Mouse (Mus musculus) ES-Bruce4 (cell line): ENCODE results near the gene Cfdp1. TPM values are rescaled to one million over a fixed set of nuclear protein-coding genes. Genes with fewer than 3 reads are reported as not detected.

Experiments used
- H3K27ac ChIP-seq: 2 replicates; pipeline ENCODE4 v1.5.1; 2012; ENCODE audit warnings: low read length, inconsistent platforms; ENCODE audit not compliant: insufficient read depth
- H3K27me3 ChIP-seq: 2 replicates; pipeline ENCODE4 v1.6.1; 2012; ENCODE audit warnings: mild to moderate bottlenecking, low read length, inconsistent platforms; ENCODE audit not compliant: control insufficient read depth, poor library complexity, insufficient read depth, severe bottlenecking
- H3K36me3 ChIP-seq: 2 replicates; pipeline ENCODE4 v1.6.1; 2012; ENCODE audit warnings: inconsistent platforms, mild to moderate bottlenecking, low read length, moderate library complexity; ENCODE audit not compliant: control insufficient read depth, poor library complexity, insufficient read depth, severe bottlenecking
- H3K4me1 ChIP-seq: one replicate; pipeline ENCODE4 v1.8.1; 2011; ENCODE audit warnings: low read length; ENCODE audit not compliant: control insufficient read depth, insufficient read depth
- H3K4me3 ChIP-seq: 2 replicates; pipeline ENCODE4 v1.5.1; 2011; ENCODE audit warnings: low read depth, mild to moderate bottlenecking, low read length
- H3K9ac ChIP-seq: 2 replicates; pipeline ENCODE4 v1.6.1; 2012; ENCODE audit warnings: low read depth, mild to moderate bottlenecking, inconsistent platforms; ENCODE audit not compliant: poor library complexity, severe bottlenecking
- H3K9me3 ChIP-seq: replicated peaks from 2 replicates; pipeline ENCODE4 v1.6.1; 2012; ENCODE audit warnings: mild to moderate bottlenecking, low read length, inconsistent platforms; ENCODE audit not compliant: control insufficient read depth, poor library complexity, insufficient read depth, severe bottlenecking
- CTCF ChIP-seq: IDR thresholded peaks from one replicate; pipeline ENCODE4 v1.8.1; 2011; ENCODE audit warnings: low read depth, low read length
- EP300 ChIP-seq: IDR thresholded peaks from 2 replicates; pipeline ENCODE4 v1.6.1; 2011; ENCODE audit warnings: low read depth, low read length; ENCODE audit not compliant: insufficient read depth
- POLR2A ChIP-seq: IDR thresholded peaks from one replicate; pipeline ENCODE4 v1.8.1; 2011; ENCODE audit warnings: low read length; ENCODE audit not compliant: insufficient read depth
- polyA plus RNA-seq: library from polyadenylated mRNA; stranded (reverse); fragments of >200 nt; gene quantifications from 2 replicates; pipeline ENCODE4 v1.2.4, GENCODE M21; 2011; ENCODE audit warnings: low read depth; ENCODE audit not compliant: missing spikeins, insufficient read depth, insufficient read length

Cfdp1 gene
- 261 and 265 TPM in 2 replicates for polyA plus RNA-seq

GRCm38 (mm10) chr8:111853861-111854501, at the start of gene Cfdp1:
Gene Cfdp1, minus strand, starts transcription at chr8:111854291.
- H3K36me3 ChIP-seq = peaks cover 13% of the 10 kb centered on the region
- H3K9ac ChIP-seq = peak within 1 kb of the TSS; percentile 64
- TF ChIP-seq POLR2A = no peak
- no peak for TF ChIP-seq EP300
- no peaks in the 10 kb centered on the region for H3K27me3 ChIP-seq
- no peaks in the 10 kb centered on the region for H3K4me1 ChIP-seq
- peak within 1 kb of the TSS; percentile 74 for H3K4me3 ChIP-seq
- peak within 1 kb of the TSS; percentile 66 for H3K27ac ChIP-seq
- H3K9me3 ChIP-seq = no peaks in the 10 kb centered on the region

- Histone ChIP-seq H3K27ac (no peak overlapping the region), H3K4me3 (no peak overlapping the region), H3K9ac (no peak overlapping the region), H3K9me3 (no peaks in the 10 kb centered on the region), H3K4me1 (no peaks in the 10 kb centered on the region), H3K27me3 (no peaks in the 10 kb centered on the region), H3K36me3 (no peaks in the 10 kb centered on the region)
- TF ChIP-seq CTCF = no peak
These were observed 48.0 kb upstream of the Cfdp1 start for GRCm38 (mm10) chr8:111902080-111902479.

DNA sequence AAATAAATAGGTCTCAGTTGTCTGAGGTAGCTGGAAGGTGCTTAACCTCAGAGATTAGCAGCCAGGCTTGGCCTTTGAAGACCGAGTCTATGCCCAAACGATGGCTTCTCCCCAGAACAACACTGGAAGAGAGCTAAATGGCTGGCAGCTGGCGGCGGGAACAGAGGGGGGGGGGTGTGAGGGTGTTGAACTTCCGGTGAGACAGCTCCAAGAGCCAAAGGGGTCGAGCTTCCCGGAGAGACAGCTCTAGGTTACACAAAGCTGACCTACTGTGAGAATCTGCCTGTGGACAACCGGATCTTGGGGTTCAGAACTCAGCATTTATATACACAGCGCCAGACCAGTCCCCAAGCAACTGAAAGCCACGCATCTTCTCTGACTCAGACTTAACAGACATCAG, 44.5 kb upstream of the Cfdp1 start:
- Histone ChIP-seq H3K36me3 (no peaks in the 10 kb centered on the region), H3K27me3 (no peaks in the 10 kb centered on the region), H3K9ac (peak overlapping the region; percentile 20), H3K27ac (peak overlapping the region; percentile 67), H3K4me3 (no peak overlapping the region), H3K4me1 (no peaks in the 10 kb centered on the region), H3K9me3 (no peaks in the 10 kb centered on the region)
- TF ChIP-seq CTCF (no peak), EP300 (no peak), POLR2A (no peak)

GRCm38 (mm10) chr8:111894955-111895354, 40.9 kb upstream of the Cfdp1 start:
- H3K9ac ChIP-seq = no peak overlapping the region
- H3K27me3 ChIP-seq = no peaks in the 10 kb centered on the region
- TF ChIP-seq CTCF (peak; percentile 70), EP300 (no peak), POLR2A (no peak)
- H3K36me3 ChIP-seq = no peaks in the 10 kb centered on the region
- H3K4me3 ChIP-seq = no peak overlapping the region
- no peaks in the 10 kb centered on the region for H3K4me1 ChIP-seq
- no peak overlapping the region for H3K27ac ChIP-seq
- no peaks in the 10 kb centered on the region for H3K9me3 ChIP-seq

DNA sequence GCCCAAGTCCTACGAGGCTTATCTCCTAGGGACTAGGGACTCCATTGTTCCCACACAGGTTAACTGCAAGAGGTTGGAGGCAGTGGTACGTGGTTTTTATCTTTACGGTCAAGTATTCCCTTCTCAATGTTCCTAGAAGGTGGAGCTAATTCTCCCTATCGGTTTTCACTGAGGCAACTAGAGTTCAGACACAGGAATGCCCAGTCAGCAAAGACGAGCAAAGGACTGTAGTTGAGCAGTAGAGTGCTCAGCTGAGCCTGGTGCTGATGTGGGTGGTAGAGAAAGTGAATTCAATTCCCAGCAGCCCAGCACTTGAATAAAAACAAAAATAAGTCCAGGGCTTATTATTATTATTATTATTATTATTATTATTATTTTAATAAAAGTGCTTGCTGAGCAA, 38.5 kb upstream of the Cfdp1 start:
- H3K4me3 ChIP-seq = no peak overlapping the region
- H3K27ac ChIP-seq = peak overlapping the region; percentile 26
- H3K27me3 ChIP-seq = no peaks in the 10 kb centered on the region
- no peaks in the 10 kb centered on the region for H3K9me3 ChIP-seq
- TF ChIP-seq POLR2A (no peak), EP300 (no peak), CTCF (no peak)
- H3K9ac ChIP-seq = no peak overlapping the region
- no peaks in the 10 kb centered on the region for H3K4me1 ChIP-seq
- no peaks in the 10 kb centered on the region for H3K36me3 ChIP-seq

GRCm38 (mm10) chr8:111891983-111892382, 37.9 kb upstream of the Cfdp1 start:
- Histone ChIP-seq H3K36me3 (no peaks in the 10 kb centered on the region), H3K27me3 (no peaks in the 10 kb centered on the region), H3K9ac (no peak overlapping the region), H3K27ac (peak overlapping the region; percentile 26), H3K9me3 (no peaks in the 10 kb centered on the region), H3K4me3 (no peak overlapping the region), H3K4me1 (no peaks in the 10 kb centered on the region)
- TF ChIP-seq EP300 (peak; percentile 85), POLR2A (no peak), CTCF (no peak)
